In genomic region chr1:62901375-62901774, GRCm38 (mm10) we compare ENCODE assay signal across 14 mouse cellular contexts.
A peak's percentile ranks its signal among the peaks of the same experiment; 100 is the strongest.
DNase-seq lines count a peak whose midpoint lies in the region; ATAC-seq lines count a peak whose summit lies in the region.
"Had no signal": no experiment of that assay in that cellular context is flagged by ENCODE, and none has a peak within 500 bp of the region (broad histone marks: within the 10 kb centered on the region; RNA-seq: fewer than 3 reads in every experiment).

No protein-coding gene starts in this region.

- ATAC-seq in midbrain, embryonic 13.5 days, result no peak

- no peaks in the 10 kb centered on the region for H3K9me3 ChIP-seq in embryonic facial prominence, embryonic 10.5 days
- H3K9me3 ChIP-seq in midbrain, embryonic 13.5 days, result no peaks in the 10 kb centered on the region
- H3K9me3 ChIP-seq: G1E had no signal

- H3K27ac ChIP-seq in embryonic facial prominence, embryonic 10.5 days (replicated peaks), result no peak overlapping the region
- no peak overlapping the region for H3K27ac ChIP-seq in midbrain, embryonic 13.5 days
- H3K27ac ChIP-seq: heart, adult 2 months; stomach, postnatal 0 days had no signal

- H3K27me3 ChIP-seq in embryonic facial prominence, embryonic 10.5 days (replicated peaks; ENCODE audit: low read depth, poor library complexity, severe bottlenecking), result no peaks in the 10 kb centered on the region
- H3K27me3 ChIP-seq in midbrain, embryonic 13.5 days, result no peaks in the 10 kb centered on the region

- H3K4me2 ChIP-seq in midbrain, embryonic 13.5 days (replicated peaks), result no peak overlapping the region

- no peak overlapping the region for H3K4me3 ChIP-seq in embryonic facial prominence, embryonic 10.5 days
- no peak overlapping the region for H3K4me3 ChIP-seq in midbrain, embryonic 13.5 days (replicated peaks)
- H3K4me3 ChIP-seq: heart, adult 2 months had no signal

- no peak overlapping the region for H3K9ac ChIP-seq in midbrain, embryonic 13.5 days (replicated peaks)

- 60% methylated on average over 6 of the region's 6 CpGs for WGBS in embryonic facial prominence, embryonic 10.5 days
- 55% methylated on average over 6 of the region's 6 CpGs for WGBS in midbrain, embryonic 13.5 days

- peak; percentile 74 to 87 for DNase-seq in layer of hippocampus, adult 18-20 months (ENCODE audit: low spot score in 2 of 2)
- no peak for DNase-seq in layer of hippocampus, postnatal 25 days (ENCODE audit: extremely low spot score in 1 of 2, low spot score in 1 of 2)
- DNase-seq in NIH3T3 (ENCODE audit: low read depth), result peak; percentile 39
- peak; percentile 10 for DNase-seq in embryonic facial prominence, embryonic 10.5 days (ENCODE audit: low spot score)
- peak; percentile 52 to 56 for DNase-seq in layer of hippocampus, postnatal 36 days
- DNase-seq in spleen, postnatal 36 days (ENCODE audit: low spot score in 2 of 2), result no peak
- no peak for DNase-seq in gastrocnemius, postnatal 4 days (ENCODE audit: low spot score in 2 of 2)
- DNase-seq: adrenal gland, postnatal 36 days; cerebellum, adult 9-11 months; heart, adult 2 months; liver had no signal

- peaks cover 19% of the 10 kb centered on the region for H3K4me1 ChIP-seq in embryonic facial prominence, embryonic 10.5 days
- H3K4me1 ChIP-seq in midbrain, embryonic 13.5 days (replicated peaks), result peaks cover 28% of the 10 kb centered on the region

- no peaks in the 10 kb centered on the region for H3K36me3 ChIP-seq in embryonic facial prominence, embryonic 10.5 days (replicated peaks)
- H3K36me3 ChIP-seq in midbrain, embryonic 13.5 days, result no peaks in the 10 kb centered on the region
- H3K36me3 ChIP-seq: G1E had no signal

Comparison
In these comparisons a context has a peak if more than half of its experiments do, and no peak if none do; other contexts are left out.
1. DNase-seq: peak in layer of hippocampus, adult 18-20 months (2 of 2), NIH3T3 (single experiment), embryonic facial prominence, embryonic 10.5 days (single experiment) and layer of hippocampus, postnatal 36 days (2 of 2); none in layer of hippocampus, postnatal 25 days (0 of 2), spleen, postnatal 36 days (0 of 2) and gastrocnemius, postnatal 4 days (0 of 2).